8 mouse cellular contexts compared by ENCODE assay signal in genomic region chr4:97775494-97776265, GRCm38 (mm10). TPM values are rescaled to one million over a fixed set of nuclear protein-coding genes. Genes with fewer than 3 reads are reported as not detected.
DNase-seq lines count a peak whose midpoint lies in the region; ATAC-seq lines count a peak whose summit lies in the region.

No protein-coding gene starts in this region.

- H3K4me3 ChIP-seq in lung, embryonic 15.5 days = peak overlapping the region; percentile 97
- peak overlapping the region; percentile 96 for H3K4me3 ChIP-seq in forebrain, embryonic 13.5 days
- peak overlapping the region; percentile 78 for H3K4me3 ChIP-seq in kidney, embryonic 15.5 days (replicated peaks)
- no peak overlapping the region for H3K4me3 ChIP-seq in midbrain, embryonic 16.5 days (ENCODE audit: low read depth, low read length)

- no peaks in the 10 kb centered on the region for H3K9me3 ChIP-seq in lung, embryonic 15.5 days
- no peaks in the 10 kb centered on the region for H3K9me3 ChIP-seq in forebrain, embryonic 13.5 days (replicated peaks)
- H3K9me3 ChIP-seq in kidney, embryonic 15.5 days (replicated peaks) = no peaks in the 10 kb centered on the region
- H3K9me3 ChIP-seq in midbrain, embryonic 16.5 days (replicated peaks; ENCODE audit: control insufficient read depth, low read length, poor library complexity, severe bottlenecking) = no peaks in the 10 kb centered on the region

- no peaks in the 10 kb centered on the region for H3K27me3 ChIP-seq in lung, embryonic 15.5 days
- 0 out of 2 replicates have a peak, but pooled peaks cover 3% of the 10 kb centered on the region for H3K27me3 ChIP-seq in forebrain, embryonic 13.5 days
- peaks cover 58% of the 10 kb centered on the region for H3K27me3 ChIP-seq in kidney, embryonic 15.5 days
- peaks cover 3% of the 10 kb centered on the region; the same call in 1 of the 2 replicates for H3K27me3 ChIP-seq in midbrain, embryonic 16.5 days (ENCODE audit: control insufficient read depth, insufficient read depth, low read depth, low read length)

- ATAC-seq in lung, embryonic 15.5 days (ENCODE audit: borderline replicate concordance, extremely low read depth, low FRiP score, low TSS enrichment) = no peak
- no peak for ATAC-seq in forebrain, embryonic 13.5 days
- ATAC-seq in kidney, embryonic 15.5 days (replicated peaks; ENCODE audit: low FRiP score) = no peak
- ATAC-seq in midbrain, embryonic 16.5 days = no peak
- ATAC-seq in monocyte, adult 5-6 weeks (replicated peaks; ENCODE audit: insufficient number of reproducible peaks, low FRiP score, low TSS enrichment, poor library complexity, severe bottlenecking) = no peak

- no peaks in the 10 kb centered on the region for H3K36me3 ChIP-seq in lung, embryonic 15.5 days
- no peaks in the 10 kb centered on the region for H3K36me3 ChIP-seq in forebrain, embryonic 13.5 days (ENCODE audit: poor library complexity, severe bottlenecking)
- H3K36me3 ChIP-seq in kidney, embryonic 15.5 days = no peaks in the 10 kb centered on the region
- H3K36me3 ChIP-seq in midbrain, embryonic 16.5 days (ENCODE audit: control insufficient read depth, insufficient read depth, low read length) = no peaks in the 10 kb centered on the region

- H3K4me2 ChIP-seq in lung, embryonic 15.5 days = peak overlapping the region; percentile 76
- H3K4me2 ChIP-seq in forebrain, embryonic 13.5 days = peak overlapping the region; percentile 82
- H3K4me2 ChIP-seq in kidney, embryonic 15.5 days = peak overlapping the region; percentile 88
- peak overlapping the region; percentile 22 for H3K4me2 ChIP-seq in midbrain, embryonic 16.5 days (ENCODE audit: low read length)

- peak overlapping the region; percentile 98 for H3K9ac ChIP-seq in lung, embryonic 15.5 days
- H3K9ac ChIP-seq in forebrain, embryonic 13.5 days = peak overlapping the region; percentile 100
- peak overlapping the region; percentile 21; the same call in 1 of the 2 replicates for H3K9ac ChIP-seq in kidney, embryonic 15.5 days
- no peak overlapping the region for H3K9ac ChIP-seq in midbrain, embryonic 16.5 days (ENCODE audit: low read depth, low read length)

- H3K27ac ChIP-seq in lung, embryonic 15.5 days = peak overlapping the region; percentile 95
- H3K27ac ChIP-seq in forebrain, embryonic 13.5 days = peak overlapping the region; percentile 98
- H3K27ac ChIP-seq in kidney, embryonic 15.5 days = peak overlapping the region; percentile 85
- peak overlapping the region; percentile 18; the same call in 1 of the 2 replicates for H3K27ac ChIP-seq in midbrain, embryonic 16.5 days (ENCODE audit: low read length)

- H3K4me1 ChIP-seq in lung, embryonic 15.5 days = peaks cover 27% of the 10 kb centered on the region
- peaks cover 48% of the 10 kb centered on the region for H3K4me1 ChIP-seq in forebrain, embryonic 13.5 days
- H3K4me1 ChIP-seq in kidney, embryonic 15.5 days = peaks cover 47% of the 10 kb centered on the region
- H3K4me1 ChIP-seq in midbrain, embryonic 16.5 days (ENCODE audit: control insufficient read depth, insufficient read depth, low read length) = peaks cover 6% of the 10 kb centered on the region; the same call in 1 of the 2 replicates

- DNase-seq in lung, adult 18-20 months = no peak
- DNase-seq in gastrocnemius, postnatal 4 days (ENCODE audit: low spot score in 2 of 2) = no peak
- no peak for DNase-seq in adrenal gland, postnatal 4 days (ENCODE audit: low spot score in 2 of 2)

- WGBS in lung, embryonic 15.5 days = under 1% methylated on average over 20 of the region's 20 CpGs
- 2% methylated on average over 20 of the region's 20 CpGs for WGBS in forebrain, embryonic 13.5 days
- WGBS in kidney, embryonic 15.5 days = under 1% methylated on average over 20 of the region's 20 CpGs
- WGBS in midbrain, embryonic 16.5 days = under 1% methylated on average over 20 of the region's 20 CpGs

RNA-seq across cellular contexts. Expression of gene E130114P18Rik, which starts 2.2 kb away (rescaled TPM):
- polyA plus RNA-seq in lung, embryonic 15.5 days (2015; fragmentation: Nextera tagmentation; extraction: Ambion mirVana) = 0.44 and 0.99 TPM in 2 replicates
- 64.7 and 71.1 TPM in 2 replicates for polyA plus RNA-seq in forebrain, embryonic 13.5 days (2015; fragmentation: Nextera tagmentation; extraction: Ambion mirVana)
- 0.51 and 0.59 TPM in 2 replicates for polyA plus RNA-seq in kidney, embryonic 15.5 days (2015; fragmentation: Nextera tagmentation; extraction: Ambion mirVana)
- polyA plus RNA-seq in midbrain, embryonic 16.5 days (2015; fragmentation: Nextera tagmentation; extraction: Ambion mirVana) = 11.6 and 12.1 TPM in 2 replicates
- 1 to 10 TPM; 3.6 to 4.4 TPM for total RNA-seq in gastrocnemius, postnatal 4 days (2021)
- total RNA-seq in adrenal gland, postnatal 4 days (2021) = 1 to 10 TPM; 1.2 to 1.4 TPM
- not detected in 3 replicates for total RNA-seq in monocyte, adult 5-6 weeks (2017)

RNA-seq across cellular contexts. Expression of gene Nfia, which starts 3.1 kb away (rescaled TPM):
- polyA plus RNA-seq in lung, embryonic 15.5 days (2015; fragmentation: Nextera tagmentation; extraction: Ambion mirVana) = 44.8 and 50.2 TPM in 2 replicates
- polyA plus RNA-seq in forebrain, embryonic 13.5 days (2015; fragmentation: Nextera tagmentation; extraction: Ambion mirVana) = 93.7 and 121 TPM in 2 replicates
- 26.8 and 29.3 TPM in 2 replicates for polyA plus RNA-seq in kidney, embryonic 15.5 days (2015; fragmentation: Nextera tagmentation; extraction: Ambion mirVana)
- polyA plus RNA-seq in midbrain, embryonic 16.5 days (2015; fragmentation: Nextera tagmentation; extraction: Ambion mirVana) = 25.8 and 26.6 TPM in 2 replicates
- total RNA-seq in gastrocnemius, postnatal 4 days (2021) = 100 to 1,000 TPM; 166 to 173 TPM
- total RNA-seq in adrenal gland, postnatal 4 days (2021) = 100 to 1,000 TPM; 208 to 223 TPM
- total RNA-seq in monocyte, adult 5-6 weeks (2017) = 0.67 to 2.1 TPM (median 0.75 TPM) in 3 replicates

Comparison
In these comparisons a context has a peak if more than half of its experiments do, and no peak if none do; other contexts are left out.
1. H3K27ac ChIP-seq: peak in every context shown above with its lines; median percentile 98 in forebrain, embryonic 13.5 days; 95 in lung, embryonic 15.5 days; 85 in kidney, embryonic 15.5 days; 18 in midbrain, embryonic 16.5 days.
2. H3K4me2 ChIP-seq: peak in every context shown above with its lines; median percentile 88 in kidney, embryonic 15.5 days; 82 in forebrain, embryonic 13.5 days; 76 in lung, embryonic 15.5 days; 22 in midbrain, embryonic 16.5 days.